Mouse (Mus musculus): ENCODE measurements at regions not wholly inside any gene's neighbourhood (a gene's known extent, or its start where the extent isn't known, plus 50 kb on each side); places are given as distances from the start of the nearest gene placed in this dataset.

DNA sequence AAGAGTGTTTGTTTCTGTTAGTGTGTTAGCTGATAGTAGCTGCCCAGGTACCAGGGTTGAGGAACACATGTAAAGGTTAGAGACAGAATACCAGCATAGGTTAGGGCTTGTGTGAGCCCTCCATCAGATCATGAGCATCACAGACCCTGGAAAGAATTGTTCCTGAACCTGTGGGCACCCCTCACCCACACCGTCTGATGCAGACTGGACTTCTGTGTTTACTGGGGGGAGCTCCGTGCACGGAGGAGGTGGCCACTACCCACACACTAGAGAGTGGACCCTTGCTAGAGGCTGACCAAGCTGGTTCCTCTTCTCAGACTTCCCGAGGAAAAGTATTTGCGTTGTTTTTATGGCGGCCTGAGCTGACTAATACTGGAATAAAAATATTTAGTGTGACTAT is 104.4 kb downstream of the Brms1l start:
- Histone ChIP-seq H3K4me1 (ENCODE audit: control insufficient read depth, insufficient read depth, low read length) (no peaks in the 10 kb centered on the region), H3K9me3 (ENCODE audit: control insufficient read depth, low read length) (no peaks in the 10 kb centered on the region), H3K4me3 (ENCODE audit: low read length) (no peak overlapping the region), H3K27me3 (replicated peaks; ENCODE audit: control insufficient read depth, insufficient read depth, low read length) (no peaks in the 10 kb centered on the region), H3K27ac (ENCODE audit: low read length) (no peak overlapping the region), H3K4me2 (ENCODE audit: low read depth, low read length) (no peak overlapping the region), H3K36me3 (ENCODE audit: control insufficient read depth, insufficient read depth, low read length) (no peaks in the 10 kb centered on the region), H3K9ac (ENCODE audit: low read depth, low read length) (no peak overlapping the region)
- 87% methylated on average over 6 of the region's 6 CpGs for WGBS
- ATAC-seq = no peak

- Histone ChIP-seq H3K27ac (ENCODE audit: low read length) (no peak overlapping the region), H3K4me1 (ENCODE audit: control insufficient read depth, insufficient read depth, low read length) (no peaks in the 10 kb centered on the region)
- WGBS = 67% methylated on average over 10 of the region's 10 CpGs
Observed at GRCm38 (mm10) chr12:55939281-55940142, 103.4 kb downstream of the Brms1l start.

GRCm38 (mm10) chr12:55934172-55934571 is 98.0 kb downstream of the Brms1l start:
- H3K27ac ChIP-seq (ENCODE audit: low read length) = no peak overlapping the region
- 42% methylated on average over 1 of the region's 1 CpGs for WGBS

More at GRCm38 (mm10) chr12:55939281-55940142, 103.4 kb downstream of the Brms1l start:
- no peaks in the 10 kb centered on the region for H3K9me3 ChIP-seq (ENCODE audit: control insufficient read depth, low read length)
- no peak overlapping the region for H3K4me3 ChIP-seq (ENCODE audit: low read length)
- no peak for ATAC-seq
- no peak overlapping the region for H3K9ac ChIP-seq (ENCODE audit: low read depth, low read length)
- H3K36me3 ChIP-seq (ENCODE audit: control insufficient read depth, insufficient read depth, low read length) = no peaks in the 10 kb centered on the region
- H3K27me3 ChIP-seq (replicated peaks; ENCODE audit: control insufficient read depth, insufficient read depth, low read length) = no peaks in the 10 kb centered on the region
- H3K4me2 ChIP-seq (ENCODE audit: low read depth, low read length) = no peak overlapping the region

GRCm38 (mm10) chr12:55933417-55933816 is 97.3 kb downstream of the Brms1l start:
- Histone ChIP-seq H3K27me3 (replicated peaks; ENCODE audit: control insufficient read depth, insufficient read depth, low read length) (no peaks in the 10 kb centered on the region), H3K4me3 (ENCODE audit: low read length) (no peak overlapping the region), H3K9me3 (ENCODE audit: control insufficient read depth, low read length) (no peaks in the 10 kb centered on the region), H3K4me1 (ENCODE audit: control insufficient read depth, insufficient read depth, low read length) (no peaks in the 10 kb centered on the region), H3K36me3 (ENCODE audit: control insufficient read depth, insufficient read depth, low read length) (no peaks in the 10 kb centered on the region), H3K4me2 (ENCODE audit: low read depth, low read length) (no peak overlapping the region), H3K27ac (ENCODE audit: low read length) (no peak overlapping the region), H3K9ac (ENCODE audit: low read depth, low read length) (no peak overlapping the region)
- no peak for ATAC-seq
- 64% methylated on average over 11 of the region's 11 CpGs for WGBS

More at GRCm38 (mm10) chr12:55934172-55934571, 98.0 kb downstream of the Brms1l start:
- Histone ChIP-seq H3K9ac (ENCODE audit: low read depth, low read length) (no peak overlapping the region), H3K4me2 (ENCODE audit: low read depth, low read length) (no peak overlapping the region), H3K27me3 (replicated peaks; ENCODE audit: control insufficient read depth, insufficient read depth, low read length) (no peaks in the 10 kb centered on the region), H3K4me3 (ENCODE audit: low read length) (no peak overlapping the region), H3K4me1 (ENCODE audit: control insufficient read depth, insufficient read depth, low read length) (no peaks in the 10 kb centered on the region), H3K9me3 (ENCODE audit: control insufficient read depth, low read length) (no peaks in the 10 kb centered on the region), H3K36me3 (ENCODE audit: control insufficient read depth, insufficient read depth, low read length) (no peaks in the 10 kb centered on the region)
- ATAC-seq = no peak

GRCm38 (mm10) chr12:55930468-55930867 is 94.3 kb downstream of the Brms1l start:
- no peaks in the 10 kb centered on the region for H3K36me3 ChIP-seq (ENCODE audit: control insufficient read depth, insufficient read depth, low read length)
- 78% methylated on average over 4 of the region's 4 CpGs for whole genome bisulfite sequencing
- no peak overlapping the region for H3K4me3 ChIP-seq (ENCODE audit: low read length)
- H3K9me3 ChIP-seq (ENCODE audit: control insufficient read depth, low read length) = no peaks in the 10 kb centered on the region
- no peak overlapping the region for H3K27ac ChIP-seq (ENCODE audit: low read length)
- no peak overlapping the region for H3K9ac ChIP-seq (ENCODE audit: low read depth, low read length)
- H3K4me2 ChIP-seq (ENCODE audit: low read depth, low read length) = no peak overlapping the region
- ATAC-seq = no peak
- no peaks in the 10 kb centered on the region for H3K4me1 ChIP-seq (ENCODE audit: control insufficient read depth, insufficient read depth, low read length)
- H3K27me3 ChIP-seq (replicated peaks; ENCODE audit: control insufficient read depth, insufficient read depth, low read length) = no peaks in the 10 kb centered on the region

DNA sequence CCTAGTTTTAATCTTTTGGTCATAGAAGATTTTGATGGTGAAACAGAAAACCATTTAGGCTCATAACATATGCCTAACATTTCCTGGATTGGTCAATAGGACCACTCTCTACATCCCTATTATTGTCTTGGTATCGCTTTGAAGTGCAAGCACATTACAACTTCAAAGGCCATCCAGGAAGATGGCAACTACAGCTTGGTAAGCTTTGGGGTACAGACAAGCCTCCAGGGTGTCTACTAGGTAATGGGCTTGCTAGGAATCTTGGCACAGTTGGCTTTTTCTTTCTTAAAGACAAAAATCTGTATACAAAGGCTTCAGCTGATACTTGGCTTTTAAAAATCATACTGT is 90.8 kb downstream of the Brms1l start:
- no peak for ATAC-seq
- H3K4me2 ChIP-seq (ENCODE audit: low read depth, low read length) = no peak overlapping the region
- WGBS = 89% methylated on average over 1 of the region's 1 CpGs
- no peaks in the 10 kb centered on the region for H3K9me3 ChIP-seq (ENCODE audit: control insufficient read depth, low read length)
- H3K27ac ChIP-seq (ENCODE audit: low read length) = no peak overlapping the region
- no peaks in the 10 kb centered on the region for H3K27me3 ChIP-seq (replicated peaks; ENCODE audit: control insufficient read depth, insufficient read depth, low read length)
- H3K36me3 ChIP-seq (ENCODE audit: control insufficient read depth, insufficient read depth, low read length) = no peaks in the 10 kb centered on the region
- no peak overlapping the region for H3K9ac ChIP-seq (ENCODE audit: low read depth, low read length)
- H3K4me1 ChIP-seq (ENCODE audit: control insufficient read depth, insufficient read depth, low read length) = no peaks in the 10 kb centered on the region
- no peak overlapping the region for H3K4me3 ChIP-seq (ENCODE audit: low read length)

- Histone ChIP-seq H3K9me3 (ENCODE audit: control insufficient read depth, low read length) (no peaks in the 10 kb centered on the region), H3K36me3 (ENCODE audit: control insufficient read depth, insufficient read depth, low read length) (no peaks in the 10 kb centered on the region), H3K9ac (ENCODE audit: low read depth, low read length) (no peak overlapping the region), H3K27me3 (replicated peaks; ENCODE audit: control insufficient read depth, insufficient read depth, low read length) (no peaks in the 10 kb centered on the region), H3K27ac (ENCODE audit: low read length) (no peak overlapping the region), H3K4me1 (ENCODE audit: control insufficient read depth, insufficient read depth, low read length) (no peaks in the 10 kb centered on the region), H3K4me2 (ENCODE audit: low read depth, low read length) (no peak overlapping the region), H3K4me3 (ENCODE audit: low read length) (no peak overlapping the region)
- ATAC-seq = no peak
- WGBS = 71% methylated on average over 2 of the region's 2 CpGs
Observed at GRCm38 (mm10) chr12:55926276-55926973, 90.3 kb downstream of the Brms1l start.
